Mouse (Mus musculus) ovary, postnatal 10 days (tissue): Measurements from ENCODE around the gene Zfp472.
"Not testable (repeated sequence)": the region's sequence is repeated elsewhere in the genome, so short reads cannot be mapped to it uniquely, and the experiment has no call there.

Experiments
- DNase-seq: peaks from one replicate; pipeline ENCODE4 v3.0.0; 2022; ENCODE audit warnings: low spot score

Gene Zfp472

DNA sequence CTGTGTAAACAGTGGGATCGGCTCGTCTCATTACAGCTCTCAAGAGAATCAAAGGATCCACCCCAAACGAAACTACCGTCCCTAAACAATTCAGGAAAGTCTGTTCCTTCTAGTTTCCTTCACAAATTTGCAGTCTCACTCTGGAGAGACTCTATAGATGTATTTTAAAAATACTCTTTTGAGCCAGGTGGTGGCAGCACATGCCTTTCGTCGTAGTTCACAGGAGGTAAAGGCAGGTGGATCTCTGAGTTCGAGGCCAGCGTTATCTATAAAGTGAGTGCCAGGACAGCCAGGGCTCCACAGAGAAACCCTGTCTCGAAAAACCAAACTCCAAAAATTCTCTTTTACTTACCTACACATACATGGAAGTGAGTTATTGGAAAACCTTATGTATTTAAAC lies 42.7 kb downstream of the Zfp472 start:
- no peak for DNase-seq

DNA sequence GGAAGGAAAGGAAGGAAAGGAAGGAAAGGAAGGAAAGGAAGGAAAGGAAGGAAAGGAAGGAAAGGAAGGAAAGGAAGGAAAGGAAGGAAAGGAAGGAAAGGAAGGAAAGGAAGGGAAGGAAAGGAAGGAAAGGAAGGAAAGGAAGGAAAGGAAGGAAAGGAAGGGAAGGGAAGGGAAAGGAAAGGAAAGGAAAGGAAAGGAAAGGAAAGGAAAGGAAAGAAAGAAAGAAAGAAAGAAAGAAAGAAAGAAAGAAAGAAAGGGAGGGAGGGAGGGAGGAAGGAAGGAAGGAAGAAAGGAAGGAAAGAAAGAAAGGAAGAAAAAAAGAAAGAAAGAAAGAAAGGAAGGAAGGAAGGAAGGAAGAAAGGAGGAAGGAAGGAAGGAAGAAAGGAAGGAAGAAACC lies 54.8 kb downstream of the Zfp472 start:
- not testable (repeated sequence) for DNase-seq
